Mouse (Mus musculus) testis, adult 2 months (tissue): Measurements from ENCODE around the gene Zmat3. TPM values are rescaled to one million over a fixed set of nuclear protein-coding genes. Genes with fewer than 3 reads are reported as not detected.
A peak's percentile ranks its signal among the peaks of the same experiment; 100 is the strongest.

Source experiments
- H3K27ac ChIP-seq: fragments of 200-500 bp; 2 replicates; pipeline ENCODE4 v1.5.1; 2012; ENCODE audit warnings: low read depth, low read length; ENCODE audit not compliant: control insufficient read depth, insufficient read depth
- H3K27me3 ChIP-seq: fragments of 200-500 bp; 2 replicates; pipeline ENCODE4 v1.6.1; 2012; ENCODE audit warnings: mild to moderate bottlenecking, low read length, moderate library complexity; ENCODE audit not compliant: control insufficient read depth, insufficient read depth
- H3K36me3 ChIP-seq: fragments of 200-500 bp; 2 replicates; pipeline ENCODE4 v1.6.1; 2012; ENCODE audit warnings: mild to moderate bottlenecking, low read length; ENCODE audit not compliant: control insufficient read depth, insufficient read depth
- H3K4me1 ChIP-seq: fragments of 200-500 bp; 2 replicates; pipeline ENCODE4 v1.6.1; 2012; ENCODE audit warnings: low read length; ENCODE audit not compliant: control insufficient read depth, insufficient read depth
- H3K4me3 ChIP-seq: fragments of 200-500 bp; 2 replicates; pipeline ENCODE4 v1.5.1; 2012; ENCODE audit warnings: low read depth, mild to moderate bottlenecking, low read length, moderate library complexity, mixed read lengths; ENCODE audit not compliant: control insufficient read depth
- CTCF ChIP-seq: fragments of 200-500 bp; IDR thresholded peaks from 2 replicates; pipeline ENCODE4 v1.5.1; 2012; ENCODE audit warnings: low read depth, mild to moderate bottlenecking, inconsistent platforms, low read length, moderate library complexity; ENCODE audit not compliant: control insufficient read depth, insufficient read depth, insufficient replicate concordance
- POLR2A ChIP-seq: fragments of 200-500 bp; IDR thresholded peaks from 2 replicates; pipeline ENCODE4 v1.6.1; 2012; ENCODE audit warnings: low read depth, mild to moderate bottlenecking, inconsistent platforms, low read length, moderate library complexity; ENCODE audit not compliant: control insufficient read depth
- polyA plus RNA-seq: library from polyadenylated mRNA; depleted of rRNA; stranded (reverse); fragments of >200 nt; gene quantifications from 2 replicates; pipeline ENCODE4 v1.2.3, GENCODE M21; 2012

Zmat3 gene
- polyA plus RNA-seq, 1 experiment, result 38.2 TPM

GRCm38 (mm10) chr3:32395771-32396551 is 30.1 kb upstream of the Zmat3 start:
- no peak for TF ChIP-seq CTCF
- TF ChIP-seq POLR2A, result no peak
- Histone ChIP-seq H3K4me3 (peak overlapping the region; percentile 83), H3K36me3 (no peaks in the 10 kb centered on the region), H3K4me1 (no peaks in the 10 kb centered on the region; the same call in none of the 2 replicates), H3K27me3 (no peaks in the 10 kb centered on the region), H3K27ac (peak overlapping the region; percentile 77)

GRCm38 (mm10) chr3:32393986-32394385 is 28.2 kb upstream of the Zmat3 start:
- Histone ChIP-seq H3K4me3 (no peak overlapping the region), H3K27me3 (no peaks in the 10 kb centered on the region), H3K36me3 (no peaks in the 10 kb centered on the region), H3K4me1 (no peaks in the 10 kb centered on the region; the same call in 1 of the 2 replicates), H3K27ac (no peak overlapping the region)
- no peak for TF ChIP-seq POLR2A
- TF ChIP-seq CTCF, result no peak

GRCm38 (mm10) chr3:32392841-32393240 is 27.0 kb upstream of the Zmat3 start:
- no peaks in the 10 kb centered on the region for H3K36me3 ChIP-seq
- no peak overlapping the region for H3K4me3 ChIP-seq
- TF ChIP-seq POLR2A (no peak), CTCF (no peak)
- H3K27me3 ChIP-seq, result no peaks in the 10 kb centered on the region
- H3K27ac ChIP-seq, result no peak overlapping the region
- no peaks in the 10 kb centered on the region; the same call in 1 of the 2 replicates for H3K4me1 ChIP-seq

- H3K4me3 ChIP-seq, result no peak overlapping the region
- no peak overlapping the region for H3K27ac ChIP-seq
- no peaks in the 10 kb centered on the region for H3K27me3 ChIP-seq
- H3K36me3 ChIP-seq, result no peaks in the 10 kb centered on the region
- H3K4me1 ChIP-seq, result no peaks in the 10 kb centered on the region
- TF ChIP-seq CTCF (no peak), POLR2A (no peak)
Measured at GRCm38 (mm10) chr3:32381556-32381955, 15.7 kb upstream of the Zmat3 start.

GRCm38 (mm10) chr3:32379891-32380290 is 14.1 kb upstream of the Zmat3 start:
- Histone ChIP-seq H3K27me3 (no peaks in the 10 kb centered on the region), H3K4me1 (no peaks in the 10 kb centered on the region), H3K36me3 (no peaks in the 10 kb centered on the region), H3K4me3 (no peak overlapping the region), H3K27ac (no peak overlapping the region)
- TF ChIP-seq POLR2A (no peak), CTCF (peak; percentile 30; the same call in 1 of the 2 replicates)

GRCm38 (mm10) chr3:32373236-32373635 is 7.4 kb upstream of the Zmat3 start:
- Histone ChIP-seq H3K27me3 (no peaks in the 10 kb centered on the region), H3K27ac (no peak overlapping the region), H3K36me3 (no peaks in the 10 kb centered on the region), H3K4me3 (no peak overlapping the region), H3K4me1 (no peaks in the 10 kb centered on the region)
- TF ChIP-seq CTCF (no peak), POLR2A (no peak)

GRCm38 (mm10) chr3:32372470-32372869 is 6.7 kb upstream of the Zmat3 start:
- no peak overlapping the region for H3K27ac ChIP-seq
- no peaks in the 10 kb centered on the region for H3K36me3 ChIP-seq
- TF ChIP-seq POLR2A (no peak), CTCF (no peak)
- no peaks in the 10 kb centered on the region for H3K4me1 ChIP-seq
- H3K27me3 ChIP-seq, result no peaks in the 10 kb centered on the region
- H3K4me3 ChIP-seq, result no peak overlapping the region
